In genomic region chr11:4160758-4161480, GRCm38 (mm10) we compare ENCODE assay signal across 8 mouse cellular contexts. TPM values are rescaled to one million over a fixed set of nuclear protein-coding genes. Genes with fewer than 3 reads are reported as not detected.
DNase-seq lines count a peak whose midpoint lies in the region; ATAC-seq and TF ChIP-seq lines count a peak whose summit lies in the region.

No protein-coding gene starts in this region.

- peak overlapping the region; percentile 86 for H3K27ac ChIP-seq in kidney, adult 2 months (ENCODE audit: insufficient read depth, low read depth, low read length)
- H3K27ac ChIP-seq in hindbrain, embryonic 10.5 days, result peak overlapping the region; percentile 96
- no peak overlapping the region for H3K27ac ChIP-seq in midbrain, embryonic 11.5 days (ENCODE audit: low read depth, low read length)

- ATAC-seq in midbrain, embryonic 11.5 days (ENCODE audit: low FRiP score), result no peak

- no peak for DNase-seq in kidney, adult 2 months
- no peak for DNase-seq in kidney, adult 11 months
- DNase-seq in Muller cell, postnatal 12 days (ENCODE audit: inconsistent ontology term), result peak; percentile 29
- no peak for DNase-seq in hindbrain, embryonic 10.5 days (ENCODE audit: low spot score)
- DNase-seq in midbrain, embryonic 11.5 days (ENCODE audit: low spot score, missing footprints), result no peak
- DNase-seq in natural killer cell, adult 2 months (ENCODE audit: low spot score in 2 of 2), result no peak
- no peak for DNase-seq in left cerebral cortex, postnatal 36 days (ENCODE audit: low spot score in 2 of 2)
- no peak for DNase-seq in adrenal gland, adult 8-10 months

- peak overlapping the region; percentile 66 for H3K9ac ChIP-seq in midbrain, embryonic 11.5 days (ENCODE audit: low read length)

- peaks cover 1% of the 10 kb centered on the region; the same call in 1 of the 2 replicates for H3K36me3 ChIP-seq in kidney, adult 2 months (ENCODE audit: control insufficient read depth, insufficient read depth, low read length)
- H3K36me3 ChIP-seq in hindbrain, embryonic 10.5 days, result peaks cover 49% of the 10 kb centered on the region
- peaks cover 25% of the 10 kb centered on the region for H3K36me3 ChIP-seq in midbrain, embryonic 11.5 days (ENCODE audit: control insufficient read depth, insufficient read depth, low read length)

- 4% methylated on average over 15 of the region's 15 CpGs for WGBS in kidney, adult 2 months
- WGBS in hindbrain, embryonic 10.5 days, result 9% methylated on average over 15 of the region's 15 CpGs
- 11% methylated on average over 15 of the region's 15 CpGs for whole genome bisulfite sequencing in midbrain, embryonic 11.5 days

- no peaks in the 10 kb centered on the region for H3K9me3 ChIP-seq in hindbrain, embryonic 10.5 days
- no peaks in the 10 kb centered on the region for H3K9me3 ChIP-seq in midbrain, embryonic 11.5 days (ENCODE audit: control insufficient read depth, low read length)

- H3K27me3 ChIP-seq in kidney, adult 2 months (replicated peaks; ENCODE audit: control insufficient read depth, insufficient read depth, low read length), result no peaks in the 10 kb centered on the region
- H3K27me3 ChIP-seq in hindbrain, embryonic 10.5 days (ENCODE audit: insufficient read depth, poor library complexity, severe bottlenecking), result no peaks in the 10 kb centered on the region
- no peaks in the 10 kb centered on the region for H3K27me3 ChIP-seq in midbrain, embryonic 11.5 days (ENCODE audit: control insufficient read depth, insufficient read depth, low read length)

- H3K4me1 ChIP-seq in kidney, adult 2 months (ENCODE audit: control insufficient read depth, insufficient read depth, low read length), result peaks cover 17% of the 10 kb centered on the region; the same call in 1 of the 2 replicates
- peaks cover 47% of the 10 kb centered on the region for H3K4me1 ChIP-seq in hindbrain, embryonic 10.5 days (replicated peaks)
- peaks cover 17% of the 10 kb centered on the region for H3K4me1 ChIP-seq in midbrain, embryonic 11.5 days (ENCODE audit: control insufficient read depth, insufficient read depth, low read length)

- intact Hi-C loops in left cerebral cortex, postnatal 36 days (cut with DNase I), result loop anchor here (2.0 kb wide), 1 partner anchor 26 kb away; the partner anchor contains the start of gene Rnf215

- H3K4me3 ChIP-seq in kidney, adult 2 months (ENCODE audit: insufficient read depth, low read depth, low read length), result peak overlapping the region; percentile 88
- peak overlapping the region; percentile 69 for H3K4me3 ChIP-seq in hindbrain, embryonic 10.5 days
- peak overlapping the region; percentile 51 for H3K4me3 ChIP-seq in midbrain, embryonic 11.5 days (ENCODE audit: low read depth, low read length)

- no peak for TF ChIP-seq CTCF in kidney, adult 2 months (conservative IDR thresholded peaks at IDR 0.05; ENCODE audit: insufficient read depth, insufficient read length, low read depth, low read length)

- H3K4me2 ChIP-seq in midbrain, embryonic 11.5 days, result peak overlapping the region; percentile 91

- no peak for TF ChIP-seq POLR2A in kidney, adult 2 months (IDR thresholded peaks at IDR 0.05; ENCODE audit: low read depth, low read length)

RNA-seq across cellular contexts. Expression of gene Sf3a1, which starts 0.8 kb away (rescaled TPM):
- 21.0 and 21.1 TPM in 2 replicates for polyA plus RNA-seq in kidney, adult 2 months (2012; rRNA removed)
- polyA plus RNA-seq in hindbrain, embryonic 10.5 days (2016; fragmentation: Nextera tagmentation; extraction: Ambion mirVana), result 92.1 and 95.3 TPM in 2 replicates
- polyA plus RNA-seq in midbrain, embryonic 11.5 days (2014; fragmentation: Nextera tagmentation; extraction: Ambion mirVana), result 92.1 and 93.6 TPM in 2 replicates
- total RNA-seq in left cerebral cortex, postnatal 36 days (2021), result 10 to 100 TPM; 61.3 to 65.3 TPM
- total RNA-seq in adrenal gland, adult 8-10 months (2022), result 10 to 100 TPM; 40.4 to 61.5 (median 48.4) TPM

RNA-seq across cellular contexts. Expression of gene Ccdc157, which starts 0.8 kb away (rescaled TPM):
- 9.6 and 12.1 TPM in 2 replicates for polyA plus RNA-seq in kidney, adult 2 months (2012; rRNA removed)
- 7.8 and 8.5 TPM in 2 replicates for polyA plus RNA-seq in hindbrain, embryonic 10.5 days (2016; fragmentation: Nextera tagmentation; extraction: Ambion mirVana)
- 2.5 and 3.1 TPM in 2 replicates for polyA plus RNA-seq in midbrain, embryonic 11.5 days (2014; fragmentation: Nextera tagmentation; extraction: Ambion mirVana)
- total RNA-seq in left cerebral cortex, postnatal 36 days (2021), result 10 to 100 TPM; 16.0 to 18.1 TPM
- total RNA-seq in adrenal gland, adult 8-10 months (2022), result 10 to 100 TPM; 11.8 to 22.5 (median 15.3) TPM

RNA-seq across cellular contexts. Expression of gene Tbc1d10a, which starts 25.7 kb away (rescaled TPM):
- 91.4 and 115 TPM in 2 replicates for polyA plus RNA-seq in kidney, adult 2 months (2012; rRNA removed)
- 29.4 and 32.3 TPM in 2 replicates for polyA plus RNA-seq in hindbrain, embryonic 10.5 days (2016; fragmentation: Nextera tagmentation; extraction: Ambion mirVana)
- 14.6 and 17.3 TPM in 2 replicates for polyA plus RNA-seq in midbrain, embryonic 11.5 days (2014; fragmentation: Nextera tagmentation; extraction: Ambion mirVana)
- total RNA-seq in left cerebral cortex, postnatal 36 days (2021), result 10 to 100 TPM; 32.7 to 36.2 TPM
- total RNA-seq in adrenal gland, adult 8-10 months (2022), result 10 to 100 TPM; 18.6 to 24.7 (median 21.9) TPM

RNA-seq across cellular contexts. Expression of gene Rnf215, which starts 25.9 kb away (rescaled TPM):
- polyA plus RNA-seq in kidney, adult 2 months (2012; rRNA removed), result 25.2 and 26.7 TPM in 2 replicates
- 22.0 and 25.8 TPM in 2 replicates for polyA plus RNA-seq in hindbrain, embryonic 10.5 days (2016; fragmentation: Nextera tagmentation; extraction: Ambion mirVana)
- polyA plus RNA-seq in midbrain, embryonic 11.5 days (2014; fragmentation: Nextera tagmentation; extraction: Ambion mirVana), result 23.5 and 26.7 TPM in 2 replicates
- 10 to 100 TPM; 28.8 to 35.9 TPM for total RNA-seq in left cerebral cortex, postnatal 36 days (2021)
- total RNA-seq in adrenal gland, adult 8-10 months (2022), result 10 to 100 TPM; 28.2 to 38.2 (median 33.1) TPM

RNA-seq across cellular contexts. Expression of gene Sec14l2, which starts 37.7 kb away (rescaled TPM):
- polyA plus RNA-seq in kidney, adult 2 months (2012; rRNA removed), result 1.5 and 1.8 TPM in 2 replicates
- polyA plus RNA-seq in hindbrain, embryonic 10.5 days (2016; fragmentation: Nextera tagmentation; extraction: Ambion mirVana), result 2.6 and 3.0 TPM in 2 replicates
- polyA plus RNA-seq in midbrain, embryonic 11.5 days (2014; fragmentation: Nextera tagmentation; extraction: Ambion mirVana), result 1.9 TPM in 2 replicates
- total RNA-seq in left cerebral cortex, postnatal 36 days (2021), result 10 to 100 TPM; 35.0 to 35.4 TPM
- total RNA-seq in adrenal gland, adult 8-10 months (2022), result 1 to 10 TPM; 2.0 to 3.3 (median 2.4) TPM
